14 mouse cellular contexts compared by ENCODE assay signal in the genomic region with DNA sequence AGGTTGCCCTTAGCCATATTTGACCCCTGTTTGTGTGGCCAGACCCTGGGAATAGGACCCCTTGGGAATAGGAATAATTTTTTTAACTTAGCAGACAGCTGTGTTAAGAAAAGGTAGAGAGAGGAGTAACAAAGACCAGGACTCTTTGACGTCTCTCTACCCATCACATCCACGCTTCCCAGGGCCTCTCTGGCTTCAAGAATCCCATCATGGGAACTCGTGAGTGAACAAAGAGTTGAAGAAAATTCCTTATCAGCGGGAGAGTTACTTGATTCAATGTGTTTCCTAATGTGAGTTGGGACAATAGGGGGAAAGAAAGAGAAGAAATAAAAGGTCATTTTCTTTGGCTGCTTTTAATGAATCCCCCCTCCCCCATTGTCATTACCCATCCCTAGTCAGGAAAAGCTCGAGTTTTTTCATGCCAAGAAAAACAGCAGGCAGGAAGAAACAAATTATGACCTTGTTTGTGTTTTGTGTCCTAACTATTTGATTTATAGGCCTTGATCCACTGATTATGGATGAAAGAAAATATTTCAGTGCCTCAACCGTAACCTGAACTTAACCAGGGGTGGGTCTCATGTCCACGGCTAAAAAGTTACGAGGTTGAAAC. TPM values are rescaled to one million over a fixed set of nuclear protein-coding genes. Genes with fewer than 3 reads are reported as not detected.
DNase-seq lines count a peak whose midpoint lies in the region; ATAC-seq lines count a peak whose summit lies in the region.
"Had no signal": no experiment of that assay in that cellular context is flagged by ENCODE, and none has a peak within 500 bp of the region (broad histone marks: within the 10 kb centered on the region; RNA-seq: fewer than 3 reads in every experiment).

No protein-coding gene starts in this region.

- H3K4me2 ChIP-seq in heart, embryonic 16.5 days (ENCODE audit: low read depth, low read length): no peak overlapping the region
- H3K4me2 ChIP-seq in midbrain, embryonic 14.5 days (ENCODE audit: low read length): no peak overlapping the region
- H3K4me2 ChIP-seq in kidney, embryonic 16.5 days (replicated peaks; ENCODE audit: low read depth, low read length): no peak overlapping the region
- H3K4me2 ChIP-seq: hindbrain, embryonic 13.5 days; liver, embryonic 11.5 days; neural tube, embryonic 12.5 days had no signal

- H3K27me3 ChIP-seq in heart, embryonic 16.5 days (ENCODE audit: control insufficient read depth, insufficient read depth, low read length): no peaks in the 10 kb centered on the region
- no peaks in the 10 kb centered on the region for H3K27me3 ChIP-seq in midbrain, embryonic 10.5 days (ENCODE audit: low read depth, poor library complexity, severe bottlenecking)
- no peaks in the 10 kb centered on the region for H3K27me3 ChIP-seq in midbrain, embryonic 14.5 days (ENCODE audit: control insufficient read depth, insufficient read depth, low read length)
- H3K27me3 ChIP-seq in kidney, embryonic 16.5 days (ENCODE audit: insufficient read depth, low read length): no peaks in the 10 kb centered on the region
- H3K27me3 ChIP-seq: hindbrain, embryonic 13.5 days; neural tube, embryonic 12.5 days had no signal

- H3K4me3 ChIP-seq in heart, embryonic 16.5 days (ENCODE audit: low read length): no peak overlapping the region
- H3K4me3 ChIP-seq in midbrain, embryonic 10.5 days: no peak overlapping the region
- H3K4me3 ChIP-seq in midbrain, embryonic 14.5 days (replicated peaks; ENCODE audit: low read depth, low read length): no peak overlapping the region
- no peak overlapping the region for H3K4me3 ChIP-seq in kidney, embryonic 16.5 days (ENCODE audit: low read length)
- H3K4me3 ChIP-seq: hindbrain, embryonic 13.5 days; megakaryocyte, embryonic 14.5 days; neural tube, embryonic 12.5 days had no signal

- H3K27ac ChIP-seq in heart, embryonic 16.5 days (ENCODE audit: low read length): peak overlapping the region; percentile 67
- H3K27ac ChIP-seq in midbrain, embryonic 10.5 days (replicated peaks): peak overlapping the region; percentile 80
- no peak overlapping the region for H3K27ac ChIP-seq in midbrain, embryonic 14.5 days (replicated peaks; ENCODE audit: low read depth, low read length)
- H3K27ac ChIP-seq in kidney, embryonic 16.5 days (ENCODE audit: low read length): peak overlapping the region; percentile 85
- H3K27ac ChIP-seq: hindbrain, embryonic 13.5 days; neural tube, embryonic 12.5 days had no signal

- 56% methylated on average over 8 of the region's 8 CpGs for WGBS in heart, embryonic 16.5 days
- 35% methylated on average over 8 of the region's 8 CpGs for WGBS in midbrain, embryonic 10.5 days
- WGBS in midbrain, embryonic 14.5 days: 35% methylated on average over 8 of the region's 8 CpGs
- WGBS in kidney, embryonic 16.5 days: 29% methylated on average over 8 of the region's 8 CpGs

- no peaks in the 10 kb centered on the region for H3K36me3 ChIP-seq in heart, embryonic 16.5 days (ENCODE audit: control insufficient read depth, insufficient read depth)
- H3K36me3 ChIP-seq in midbrain, embryonic 10.5 days: no peaks in the 10 kb centered on the region
- H3K36me3 ChIP-seq in midbrain, embryonic 14.5 days (ENCODE audit: control insufficient read depth, insufficient read depth, low read length): no peaks in the 10 kb centered on the region
- no peaks in the 10 kb centered on the region for H3K36me3 ChIP-seq in kidney, embryonic 16.5 days (ENCODE audit: insufficient read depth, low read length)
- H3K36me3 ChIP-seq: hindbrain, embryonic 13.5 days; neural tube, embryonic 12.5 days had no signal

- ATAC-seq in heart, embryonic 16.5 days (replicated peaks; ENCODE audit: extremely low read depth, insufficient read depth, low FRiP score): no peak
- no peak for ATAC-seq in midbrain, embryonic 14.5 days (ENCODE audit: low FRiP score, low TSS enrichment)
- no peak for ATAC-seq in kidney, embryonic 16.5 days (ENCODE audit: low FRiP score, low TSS enrichment)
- ATAC-seq in erythroblast, adult 5-6 weeks (replicated peaks; ENCODE audit: low FRiP score, poor library complexity, severe bottlenecking): no peak

- DNase-seq in adrenal gland, postnatal 14 days: peak; percentile 26
- no peak for DNase-seq in adrenal gland, adult 18-20 months (ENCODE audit: low spot score in 2 of 2)
- DNase-seq in heart, adult 9 months (ENCODE audit: low spot score in 2 of 2): no peak
- peak; percentile 23 for DNase-seq in midbrain, embryonic 10.5 days (ENCODE audit: low spot score)
- DNase-seq in midbrain, embryonic 14.5 days: no peak
- DNase-seq: cerebellum, adult 9-10 months; thymus, postnatal 14 days had no signal

- no peak overlapping the region for H3K9ac ChIP-seq in heart, embryonic 16.5 days (ENCODE audit: low read length)
- no peak overlapping the region for H3K9ac ChIP-seq in midbrain, embryonic 14.5 days (replicated peaks; ENCODE audit: low read length)
- no peak overlapping the region for H3K9ac ChIP-seq in kidney, embryonic 16.5 days (replicated peaks; ENCODE audit: low read length)
- H3K9ac ChIP-seq: hindbrain, embryonic 13.5 days; neural tube, embryonic 12.5 days had no signal

- no peaks in the 10 kb centered on the region for H3K9me3 ChIP-seq in heart, embryonic 16.5 days (replicated peaks; ENCODE audit: control insufficient read depth, low read length)
- H3K9me3 ChIP-seq in midbrain, embryonic 10.5 days (replicated peaks): no peaks in the 10 kb centered on the region
- no peaks in the 10 kb centered on the region for H3K9me3 ChIP-seq in midbrain, embryonic 14.5 days (ENCODE audit: control insufficient read depth, low read length)
- H3K9me3 ChIP-seq in kidney, embryonic 16.5 days (ENCODE audit: low read length): no peaks in the 10 kb centered on the region
- H3K9me3 ChIP-seq: hindbrain, embryonic 13.5 days; megakaryocyte, embryonic 14.5 days; neural tube, embryonic 12.5 days had no signal

- H3K4me1 ChIP-seq in heart, embryonic 16.5 days (ENCODE audit: control insufficient read depth, insufficient read depth, low read length): peaks cover 25% of the 10 kb centered on the region
- H3K4me1 ChIP-seq in midbrain, embryonic 10.5 days: peaks cover 34% of the 10 kb centered on the region
- no peaks in the 10 kb centered on the region for H3K4me1 ChIP-seq in midbrain, embryonic 14.5 days (ENCODE audit: control insufficient read depth, insufficient read depth, low read length)
- H3K4me1 ChIP-seq in kidney, embryonic 16.5 days (ENCODE audit: insufficient read depth, low read length): peaks cover 39% of the 10 kb centered on the region
- H3K4me1 ChIP-seq: hindbrain, embryonic 13.5 days had no signal

RNA-seq across cellular contexts. Expression of gene Cyb5b, which starts 14.3 kb away (rescaled TPM):
- total RNA-seq in adrenal gland, postnatal 14 days (2021): 260 and 305 TPM in 2 replicates
- total RNA-seq in adrenal gland, adult 18-20 months (2021): 100 to 1,000 TPM; 320 to 493 TPM
- polyA plus RNA-seq in heart, embryonic 16.5 days (2015; fragmentation: Nextera tagmentation; extraction: Ambion mirVana): 54.3 and 54.9 TPM in 2 replicates
- polyA plus RNA-seq in midbrain, embryonic 10.5 days (2016; fragmentation: Nextera tagmentation; extraction: Ambion mirVana): 164 and 175 TPM in 2 replicates
- polyA plus RNA-seq in midbrain, embryonic 14.5 days (2014; fragmentation: Nextera tagmentation; extraction: Ambion mirVana): 82.0 and 136 TPM in 2 replicates
- 138 and 144 TPM in 2 replicates for polyA plus RNA-seq in kidney, embryonic 16.5 days (2015; fragmentation: Nextera tagmentation; extraction: Ambion mirVana)
- total RNA-seq in erythroblast, adult 5-6 weeks (2015; ENCODE audit: low replicate concordance): 10.2 and 21.3 TPM in 2 replicates
- 8.1 and 12.8 TPM in 2 replicates for total RNA-seq in erythroblast, adult 5-6 weeks (2017; ENCODE audit: low replicate concordance)

RNA-seq across cellular contexts. Expression of gene Terf2, which starts 39.8 kb away (rescaled TPM):
- 25.0 and 26.2 TPM in 2 replicates for total RNA-seq in adrenal gland, postnatal 14 days (2021)
- 10 to 100 TPM; 20.5 to 22.6 TPM for total RNA-seq in adrenal gland, adult 18-20 months (2021)
- polyA plus RNA-seq in heart, embryonic 16.5 days (2015; fragmentation: Nextera tagmentation; extraction: Ambion mirVana): 10.0 and 10.2 TPM in 2 replicates
- polyA plus RNA-seq in midbrain, embryonic 10.5 days (2016; fragmentation: Nextera tagmentation; extraction: Ambion mirVana): 19.1 and 19.6 TPM in 2 replicates
- 23.3 and 27.6 TPM in 2 replicates for polyA plus RNA-seq in midbrain, embryonic 14.5 days (2014; fragmentation: Nextera tagmentation; extraction: Ambion mirVana)
- polyA plus RNA-seq in kidney, embryonic 16.5 days (2015; fragmentation: Nextera tagmentation; extraction: Ambion mirVana): 14.8 and 18.2 TPM in 2 replicates
- 9.2 and 14.2 TPM in 2 replicates for total RNA-seq in erythroblast, adult 5-6 weeks (2015; ENCODE audit: low replicate concordance)
- total RNA-seq in erythroblast, adult 5-6 weeks (2017; ENCODE audit: low replicate concordance): 12.9 and 15.5 TPM in 2 replicates

Comparison
In these comparisons a context has a peak if more than half of its experiments do, and no peak if none do; other contexts are left out.
1. DNase-seq: peak in adrenal gland, postnatal 14 days (single experiment) and midbrain, embryonic 10.5 days (single experiment); none in adrenal gland, adult 18-20 months (0 of 2), heart, adult 9 months (0 of 2) and midbrain, embryonic 14.5 days (single experiment).